Mouse (Mus musculus): ENCODE measurements around the gene Rab1a. TPM values are rescaled to one million over a fixed set of nuclear protein-coding genes. Genes with fewer than 3 reads are reported as not detected.

Rab1a gene
- polyA plus RNA-seq, 1 experiment from 2014 or later: 309 TPM

DNA sequence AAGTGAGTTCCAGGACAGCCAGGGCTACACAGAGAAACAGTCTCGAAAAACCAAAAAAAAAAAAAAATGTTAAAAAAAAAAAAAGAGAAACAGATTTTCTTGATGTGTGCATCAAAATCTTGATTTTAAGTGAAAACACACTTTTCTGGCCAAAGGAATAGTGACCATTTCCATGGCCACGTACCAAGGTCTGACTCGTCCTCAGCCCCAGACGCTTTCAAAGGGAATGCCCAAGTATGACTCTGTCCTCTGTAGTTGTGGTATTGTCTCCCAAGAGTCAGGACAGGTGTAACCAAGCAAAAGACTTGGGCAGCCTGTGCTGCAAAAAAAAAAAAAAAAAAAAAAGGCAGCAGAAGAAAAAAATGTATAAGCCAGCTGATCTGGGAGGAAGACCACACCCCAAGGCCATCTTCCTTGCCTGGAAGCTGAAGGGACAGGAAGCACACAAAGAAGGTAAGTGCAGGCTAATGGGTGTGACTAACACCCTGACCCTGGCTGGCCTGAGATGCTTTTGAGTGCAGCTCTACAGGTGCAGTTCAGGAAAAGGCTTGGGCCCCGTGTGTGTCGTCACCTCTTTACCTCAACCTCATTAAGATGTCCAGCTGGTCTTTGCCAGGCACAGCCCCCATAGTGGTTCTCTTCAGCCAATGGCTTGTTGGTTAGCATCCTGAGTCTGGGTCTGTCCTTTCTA is 41.3 kb downstream of the Rab1a start:
- Histone ChIP-seq H3K27ac (no peak overlapping the region), H3K9ac (no peak overlapping the region), H3K36me3 (peaks cover 42% of the 10 kb centered on the region), H3K27me3 (no peaks in the 10 kb centered on the region), H3K4me3 (no peak overlapping the region), H3K9me3 (no peaks in the 10 kb centered on the region), H3K4me2 (no peak overlapping the region), H3K4me1 (peaks cover 31% of the 10 kb centered on the region)
- ATAC-seq (ENCODE audit: insufficient number of reproducible peaks, low FRiP score, low TSS enrichment, low read depth): no peak
- whole genome bisulfite sequencing: 73% methylated on average over 6 of the region's 6 CpGs

DNA sequence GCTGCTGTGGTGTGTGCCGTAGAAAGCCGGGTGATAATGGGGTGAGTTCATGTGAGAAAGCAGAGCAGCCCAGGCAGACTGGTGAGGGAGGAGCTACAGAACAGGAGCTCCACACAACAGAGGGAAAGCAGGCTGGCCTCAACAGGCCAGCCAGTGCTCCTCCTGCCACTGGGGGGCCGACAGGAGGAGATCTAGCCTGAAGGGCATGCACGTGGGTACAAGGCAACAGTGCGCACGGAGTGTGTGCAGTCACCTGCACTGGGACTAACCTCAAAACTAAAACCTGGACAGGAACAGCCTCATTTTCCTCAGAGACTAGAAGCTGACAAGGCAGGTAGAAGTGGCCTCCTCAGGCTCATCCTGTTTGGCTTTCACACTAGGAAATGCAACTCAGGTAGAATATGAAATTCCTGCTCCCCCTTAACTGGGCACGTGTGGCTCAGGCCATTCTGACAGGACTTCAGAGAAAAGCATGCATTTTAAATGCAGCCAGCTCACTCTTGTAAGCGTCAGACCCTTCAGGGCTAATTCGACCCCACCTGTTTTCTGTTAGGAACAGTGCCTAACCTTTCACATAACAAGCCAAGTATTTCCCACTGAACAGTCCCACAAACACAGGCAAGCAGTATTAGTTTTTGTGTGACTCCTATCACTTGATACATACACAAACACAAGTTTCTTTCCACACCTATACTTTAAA is 42.1 kb downstream of the Rab1a start:
- peaks cover 36% of the 10 kb centered on the region for H3K36me3 ChIP-seq
- H3K27ac ChIP-seq: 0 out of 2 replicates have a peak overlapping the region, but pooled peaks have one; percentile 33
- no peak overlapping the region for H3K9ac ChIP-seq
- no peak for ATAC-seq (ENCODE audit: insufficient number of reproducible peaks, low FRiP score, low TSS enrichment, low read depth)
- no peaks in the 10 kb centered on the region for H3K27me3 ChIP-seq
- peaks cover 38% of the 10 kb centered on the region for H3K4me1 ChIP-seq
- no peaks in the 10 kb centered on the region for H3K9me3 ChIP-seq
- 17% methylated on average over 9 of the region's 9 CpGs for WGBS
- no peak overlapping the region for H3K4me2 ChIP-seq
- H3K4me3 ChIP-seq: no peak overlapping the region

DNA sequence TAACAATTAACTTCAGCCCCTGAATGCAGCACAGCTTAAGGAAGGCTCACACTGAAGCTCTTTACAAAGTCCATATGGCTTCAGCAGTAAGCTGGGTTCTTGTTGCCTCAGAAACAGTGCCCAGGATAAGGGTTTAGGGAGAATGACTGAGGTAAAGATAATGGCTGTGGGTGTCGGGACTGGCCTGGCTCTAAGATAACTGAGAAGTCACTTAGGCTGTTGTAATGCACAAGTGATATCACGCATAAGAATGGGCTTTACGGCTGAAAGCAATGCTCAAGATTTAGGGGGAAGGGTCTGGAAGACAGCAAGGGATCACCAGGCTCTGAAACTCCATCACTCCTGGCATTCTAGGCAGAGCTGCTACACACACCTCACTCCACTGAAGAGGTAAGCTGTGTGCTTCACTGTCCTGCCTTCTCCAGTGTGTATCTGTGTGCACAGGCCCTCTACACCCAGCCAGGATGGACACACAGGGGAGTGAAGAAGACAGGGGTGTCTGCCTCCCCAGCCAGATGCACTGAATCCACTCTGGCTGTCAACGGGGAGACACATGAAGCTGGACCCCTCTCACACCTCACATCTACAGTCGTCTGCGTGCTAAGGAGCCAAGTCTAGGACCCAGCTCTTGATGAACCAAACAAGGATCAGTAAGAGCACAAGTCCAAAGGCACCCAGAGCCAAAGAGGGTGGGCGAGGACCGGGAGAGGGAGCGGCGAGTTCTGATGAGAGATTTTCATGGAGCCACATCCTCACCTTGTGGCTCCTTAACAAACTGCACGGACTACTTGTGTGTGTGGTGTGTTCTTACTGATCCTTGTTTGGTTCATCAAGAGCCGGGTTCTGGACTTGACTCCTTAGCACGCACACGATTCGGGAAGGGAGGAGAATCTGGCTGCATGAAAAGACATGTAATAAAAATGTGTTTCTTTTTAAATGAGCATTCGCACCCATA is 43.4 kb downstream of the Rab1a start:
- no peak for ATAC-seq (ENCODE audit: insufficient number of reproducible peaks, low FRiP score, low TSS enrichment, low read depth)
- H3K4me1 ChIP-seq: peaks cover 39% of the 10 kb centered on the region
- no peak overlapping the region for H3K9ac ChIP-seq
- no peaks in the 10 kb centered on the region for H3K27me3 ChIP-seq
- no peak overlapping the region; the same call in 1 of the 2 replicates for H3K27ac ChIP-seq
- no peaks in the 10 kb centered on the region for H3K9me3 ChIP-seq
- peaks cover 23% of the 10 kb centered on the region for H3K36me3 ChIP-seq
- WGBS: 74% methylated on average over 16 of the region's 16 CpGs
- no peak overlapping the region for H3K4me2 ChIP-seq
- H3K4me3 ChIP-seq: no peak overlapping the region

DNA sequence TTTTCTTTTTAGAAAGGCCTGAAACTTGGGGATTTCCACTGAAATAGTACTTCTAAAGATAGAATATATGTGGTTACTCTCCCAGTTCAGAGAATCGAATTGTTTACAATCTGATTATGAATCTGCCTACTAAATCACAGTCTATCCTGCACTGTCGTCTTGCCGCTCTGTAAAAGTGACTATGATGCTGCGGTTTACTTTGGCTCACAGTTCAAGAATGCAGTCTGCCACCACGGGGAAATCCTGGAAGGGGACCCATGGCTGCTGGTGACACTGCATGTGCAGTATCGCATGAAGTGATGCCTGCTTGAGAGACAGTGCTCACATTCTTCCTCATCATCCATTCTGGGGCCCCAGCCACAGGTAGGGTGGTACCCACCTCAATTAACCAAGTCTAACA is 44.1 kb downstream of the Rab1a start:
- ATAC-seq (ENCODE audit: insufficient number of reproducible peaks, low FRiP score, low TSS enrichment, low read depth): no peak
- WGBS: 84% methylated on average over 6 of the region's 6 CpGs

DNA sequence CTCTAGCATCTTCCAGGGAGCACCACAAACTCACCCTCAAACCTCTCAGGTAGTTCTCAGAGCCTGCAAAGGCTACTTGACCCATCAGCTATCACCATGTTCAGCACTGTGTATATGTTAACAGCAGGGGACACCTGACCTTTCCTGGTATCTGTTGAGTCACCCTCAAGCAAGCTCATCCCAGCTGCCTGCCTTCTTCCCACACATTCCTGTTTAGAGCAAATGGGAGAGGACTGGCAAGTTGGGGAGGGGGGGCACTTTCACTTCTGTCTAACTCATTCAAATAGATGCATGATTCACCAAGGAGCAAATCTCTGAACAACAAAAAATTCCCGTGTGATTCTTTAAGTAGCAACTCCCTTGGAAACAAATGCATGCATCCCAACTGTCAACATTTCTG is 45.4 kb downstream of the Rab1a start:
- H3K9me3 ChIP-seq: no peaks in the 10 kb centered on the region
- H3K36me3 ChIP-seq: peaks cover 5% of the 10 kb centered on the region
- H3K27me3 ChIP-seq: no peaks in the 10 kb centered on the region
- H3K9ac ChIP-seq: no peak overlapping the region
- no peak overlapping the region for H3K4me2 ChIP-seq
- no peak for ATAC-seq (ENCODE audit: insufficient number of reproducible peaks, low FRiP score, low TSS enrichment, low read depth)
- H3K4me1 ChIP-seq: peaks cover 39% of the 10 kb centered on the region
- H3K4me3 ChIP-seq: no peak overlapping the region
- 71% methylated on average over 1 of the region's 1 CpGs for WGBS
- no peak overlapping the region for H3K27ac ChIP-seq

More for the DNA sequence above, 44.1 kb downstream of the Rab1a start:
- no peak overlapping the region for H3K27ac ChIP-seq
- H3K36me3 ChIP-seq: peaks cover 16% of the 10 kb centered on the region
- H3K4me3 ChIP-seq: no peak overlapping the region
- no peak overlapping the region for H3K4me2 ChIP-seq
- no peaks in the 10 kb centered on the region for H3K27me3 ChIP-seq
- H3K9ac ChIP-seq: no peak overlapping the region
- peaks cover 39% of the 10 kb centered on the region for H3K4me1 ChIP-seq
- no peaks in the 10 kb centered on the region for H3K9me3 ChIP-seq

DNA sequence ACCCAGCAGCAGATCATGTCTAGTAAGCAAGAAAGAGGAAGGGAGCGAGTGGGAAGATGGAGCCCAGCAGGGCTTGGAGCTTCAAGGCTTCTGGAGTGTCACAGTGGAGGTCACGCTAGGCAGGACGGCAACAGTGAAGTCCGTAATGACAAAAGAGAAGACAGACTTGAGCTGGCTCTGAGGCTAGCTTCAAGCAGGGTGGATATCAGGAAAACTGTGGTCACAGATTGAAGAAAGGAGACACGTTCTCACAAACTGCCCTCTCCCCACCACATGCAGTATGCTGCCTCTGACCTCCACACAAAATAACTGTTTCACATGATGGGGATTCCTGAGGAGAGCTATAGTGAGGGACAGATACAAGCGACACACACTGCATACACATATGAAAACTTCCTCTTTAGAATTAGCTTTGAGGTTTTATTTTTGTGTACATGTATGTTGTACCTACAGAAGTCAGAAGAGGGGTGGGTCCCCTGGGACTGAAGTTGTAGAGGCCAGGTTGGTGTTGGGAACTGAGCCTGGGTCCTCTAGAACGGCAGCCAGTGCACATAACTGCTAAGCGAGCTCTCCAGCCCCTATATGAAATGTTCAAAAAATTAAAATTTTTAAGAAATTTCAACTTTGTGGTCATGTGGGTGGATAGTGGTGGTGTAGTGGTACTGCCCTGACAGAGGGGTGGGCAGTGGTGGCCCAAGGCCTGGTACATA is 46.1 kb downstream of the Rab1a start:
- 84% methylated on average over 8 of the region's 8 CpGs for WGBS
- ATAC-seq (ENCODE audit: insufficient number of reproducible peaks, low FRiP score, low TSS enrichment, low read depth): no peak
- Histone ChIP-seq H3K4me3 (no peak overlapping the region), H3K27me3 (no peaks in the 10 kb centered on the region), H3K4me2 (no peak overlapping the region), H3K36me3 (no peaks in the 10 kb centered on the region), H3K4me1 (peaks cover 39% of the 10 kb centered on the region), H3K27ac (no peak overlapping the region), H3K9ac (no peak overlapping the region), H3K9me3 (no peaks in the 10 kb centered on the region)

DNA sequence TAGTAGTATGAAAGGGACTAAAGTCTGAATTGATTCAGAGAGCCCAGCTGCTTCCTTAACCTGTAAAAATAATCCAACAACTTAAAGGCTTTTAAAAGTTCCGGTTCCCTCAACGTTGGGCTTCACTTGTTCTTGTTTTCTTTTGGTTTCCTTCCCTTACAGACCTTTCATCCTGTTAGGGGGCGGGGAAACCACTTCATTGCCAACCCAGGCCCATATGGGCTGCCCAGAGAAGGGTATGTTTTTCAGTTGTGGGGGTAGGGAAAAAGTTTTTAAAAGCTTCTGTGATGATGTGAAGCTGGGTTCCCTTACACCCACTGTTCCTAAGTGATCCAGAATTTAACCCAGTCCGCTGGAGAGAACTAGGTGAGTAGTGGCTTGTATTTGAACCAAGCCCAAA is 47.0 kb downstream of the Rab1a start:
- WGBS: 9% methylated on average over 4 of the region's 4 CpGs
- H3K36me3 ChIP-seq: no peaks in the 10 kb centered on the region
- ATAC-seq (ENCODE audit: insufficient number of reproducible peaks, low FRiP score, low TSS enrichment, low read depth): no peak

DNA sequence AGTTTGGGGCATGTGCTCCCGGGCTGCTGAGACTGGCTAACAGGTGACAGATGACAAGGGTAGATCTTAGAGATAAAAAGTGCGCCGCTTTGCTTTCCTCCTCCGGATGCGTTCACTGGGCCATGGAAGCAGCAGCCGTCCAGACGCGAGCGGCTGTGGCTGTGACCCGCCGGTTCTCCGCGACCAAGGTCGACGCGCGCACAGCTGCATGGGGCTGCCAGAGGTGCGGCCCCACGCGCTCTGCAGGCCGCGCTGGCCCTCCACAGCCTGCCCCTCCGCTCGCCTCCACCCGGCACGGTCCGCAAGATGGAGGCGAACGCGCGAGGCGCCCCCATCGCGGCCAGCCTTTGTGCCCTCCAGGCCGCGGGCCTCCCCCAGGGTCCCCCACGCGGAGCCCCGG is 47.6 kb downstream of the Rab1a start:
- H3K9ac ChIP-seq: peak overlapping the region; percentile 89
- H3K36me3 ChIP-seq: no peaks in the 10 kb centered on the region
- no peaks in the 10 kb centered on the region for H3K9me3 ChIP-seq
- no peaks in the 10 kb centered on the region for H3K27me3 ChIP-seq
- peak overlapping the region; percentile 80 for H3K4me2 ChIP-seq
- ATAC-seq (ENCODE audit: insufficient number of reproducible peaks, low FRiP score, low TSS enrichment, low read depth): peak; percentile 62
- H3K4me1 ChIP-seq: peaks cover 26% of the 10 kb centered on the region
- H3K4me3 ChIP-seq: peak overlapping the region; percentile 90
- H3K27ac ChIP-seq: peak overlapping the region; percentile 91
- WGBS: under 1% methylated on average over 34 of the region's 39 CpGs

More for the DNA sequence above, 47.0 kb downstream of the Rab1a start:
- H3K27me3 ChIP-seq: no peaks in the 10 kb centered on the region
- no peaks in the 10 kb centered on the region for H3K9me3 ChIP-seq
- peak overlapping the region; percentile 89; the same call in 1 of the 2 replicates for H3K9ac ChIP-seq
- peaks cover 32% of the 10 kb centered on the region for H3K4me1 ChIP-seq
- H3K4me3 ChIP-seq: peak overlapping the region; percentile 90
- H3K27ac ChIP-seq: peak overlapping the region; percentile 91; the same call in 1 of the 2 replicates
- peak overlapping the region; percentile 80 for H3K4me2 ChIP-seq

DNA sequence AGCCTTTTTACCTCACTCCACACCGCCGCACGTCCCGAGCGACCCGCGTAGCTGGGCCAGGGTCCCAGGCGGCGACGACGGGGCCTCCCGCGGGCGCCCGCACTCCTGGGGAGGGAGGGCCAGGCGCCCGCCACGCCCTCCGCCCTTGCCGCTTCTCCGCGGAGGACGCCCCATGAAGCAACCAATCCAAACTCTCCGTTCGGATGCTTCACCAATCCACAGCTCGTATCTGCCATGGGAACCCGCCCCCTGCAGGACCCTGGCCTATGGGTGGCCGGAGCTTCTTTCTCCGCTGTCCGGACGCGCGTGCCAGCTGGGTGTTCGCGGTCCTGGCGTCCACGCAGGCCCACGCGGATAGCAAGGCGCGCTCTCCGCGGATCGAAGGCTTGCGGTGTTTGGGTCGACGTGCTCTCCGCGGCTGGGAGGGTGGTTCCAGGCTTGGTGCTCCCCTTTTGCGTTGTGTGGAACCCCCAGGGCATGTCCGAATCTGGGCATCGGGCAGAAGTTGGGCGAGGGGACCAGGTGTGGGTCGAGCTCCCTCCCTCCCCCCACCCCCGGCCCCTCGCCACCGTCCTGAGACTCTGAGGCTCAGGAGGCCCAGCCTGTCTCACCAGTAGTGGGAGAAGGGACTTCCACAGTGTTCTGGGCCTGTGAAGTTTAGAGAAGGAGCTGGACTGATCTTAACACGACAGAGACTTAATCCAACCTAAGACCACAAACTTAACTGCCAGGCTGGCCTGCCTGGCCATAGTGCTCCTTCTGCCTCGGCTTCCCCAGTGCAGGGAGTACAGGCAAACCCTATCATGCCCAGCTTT is 48.3 kb downstream of the Rab1a start, which contains the start of gene Cep68:
Gene Cep68, minus strand, starts transcription at position 134 of the 815 bp plus-strand sequence.
- Histone ChIP-seq H3K27ac (peak within 1 kb of the TSS; percentile 91), H3K9ac (peak within 1 kb of the TSS; percentile 89), H3K27me3 (no peaks in the 10 kb centered on the region), H3K4me3 (peak within 1 kb of the TSS; percentile 90), H3K36me3 (no peaks in the 10 kb centered on the region), H3K4me2 (peak within 1 kb of the TSS; percentile 80), H3K4me1 (peaks cover 21% of the 10 kb centered on the region), H3K9me3 (no peaks in the 10 kb centered on the region)
- peak; percentile 97 for ATAC-seq (ENCODE audit: insufficient number of reproducible peaks, low FRiP score, low TSS enrichment, low read depth)
- under 1% methylated on average over 58 of the region's 59 CpGs for WGBS

DNA sequence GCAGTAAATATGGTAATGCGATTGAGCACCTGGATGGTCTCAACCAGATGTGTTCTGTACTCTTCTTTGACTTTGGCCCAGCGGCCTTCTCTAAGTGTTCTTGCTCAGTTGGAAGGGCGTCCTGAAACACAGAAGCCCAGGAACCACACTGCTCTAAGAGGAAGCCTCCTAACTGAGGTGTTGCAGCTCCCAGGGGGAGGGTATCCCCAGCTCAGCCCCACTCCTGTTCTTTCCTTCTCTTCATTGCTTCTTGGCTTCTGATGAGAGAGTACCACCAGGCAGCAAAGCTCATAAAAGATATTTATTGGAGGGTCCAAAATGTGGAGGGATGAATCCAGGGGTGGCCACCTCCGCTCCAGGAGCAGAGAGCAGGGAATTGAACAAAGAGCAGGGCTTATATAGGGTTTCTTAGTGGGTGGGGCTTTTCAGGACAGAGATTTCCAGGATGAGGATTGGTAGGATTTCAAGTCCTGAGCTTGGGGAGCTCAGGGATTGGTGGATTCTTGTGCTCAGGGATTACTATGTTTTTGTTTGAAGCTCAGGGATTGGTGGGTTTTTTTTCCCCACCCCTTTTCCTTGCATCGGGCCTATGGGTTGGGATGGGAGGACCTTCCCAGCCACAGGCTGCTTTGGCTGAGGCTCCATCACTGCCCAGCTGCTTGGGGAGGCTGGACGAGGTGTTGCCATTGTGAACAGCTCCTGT is 49.4 kb downstream of the Rab1a start:
- H3K4me1 ChIP-seq: peaks cover 16% of the 10 kb centered on the region
- no peaks in the 10 kb centered on the region for H3K27me3 ChIP-seq
- H3K27ac ChIP-seq: no peak overlapping the region
- WGBS: 77% methylated on average over 6 of the region's 6 CpGs
- no peak overlapping the region for H3K9ac ChIP-seq
- H3K36me3 ChIP-seq: no peaks in the 10 kb centered on the region
- no peak overlapping the region for H3K4me3 ChIP-seq
- no peaks in the 10 kb centered on the region for H3K9me3 ChIP-seq
- ATAC-seq (ENCODE audit: insufficient number of reproducible peaks, low FRiP score, low TSS enrichment, low read depth): no peak
- no peak overlapping the region for H3K4me2 ChIP-seq
